Mouse (Mus musculus): ENCODE measurements around the gene Ncoa5. TPM values are rescaled to one million over a fixed set of nuclear protein-coding genes. Genes with fewer than 3 reads are reported as not detected.

The Ncoa5 gene
- polyA plus RNA-seq, 1 experiment from 2014 or later = 137 TPM

GRCm38 (mm10) chr2:165006813-165007212 is 27.9 kb downstream of the Ncoa5 start:
- 95% methylated on average over 4 of the region's 4 CpGs for WGBS
- H3K9ac ChIP-seq (replicated peaks) = no peak overlapping the region
- H3K36me3 ChIP-seq = peaks cover 100% of the 10 kb centered on the region
- no peaks in the 10 kb centered on the region for H3K9me3 ChIP-seq
- H3K27ac ChIP-seq = no peak overlapping the region
- no peaks in the 10 kb centered on the region for H3K4me1 ChIP-seq (replicated peaks)
- H3K27me3 ChIP-seq = no peaks in the 10 kb centered on the region
- H3K4me3 ChIP-seq (replicated peaks) = no peak overlapping the region
- H3K4me2 ChIP-seq (replicated peaks) = no peak overlapping the region
- ATAC-seq = no peak

DNA sequence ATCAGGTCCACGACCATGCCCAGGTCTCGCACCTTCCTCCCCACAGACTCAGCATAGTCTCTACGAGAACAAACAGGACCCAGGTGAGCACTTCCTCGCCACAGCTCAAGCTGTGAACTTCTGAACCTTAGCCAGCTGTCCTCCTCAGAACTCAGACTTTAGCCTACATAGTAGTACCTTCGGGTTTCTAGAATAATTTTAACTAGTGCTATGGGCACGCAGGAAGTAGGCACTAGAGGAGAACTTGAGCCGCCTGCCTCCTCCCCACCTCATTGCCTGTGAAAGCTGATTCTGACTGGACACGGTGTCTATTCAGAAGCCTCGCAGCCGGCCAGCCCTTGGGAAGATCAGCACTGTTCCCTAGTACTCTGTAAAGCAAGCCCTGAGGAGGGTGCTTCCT is 30.4 kb downstream of the Ncoa5 start:
- WGBS = 91% methylated on average over 10 of the region's 10 CpGs
- no peak overlapping the region for H3K4me3 ChIP-seq (replicated peaks)
- ATAC-seq = no peak
- H3K9me3 ChIP-seq = no peaks in the 10 kb centered on the region
- H3K27ac ChIP-seq = no peak overlapping the region
- H3K4me1 ChIP-seq (replicated peaks) = no peaks in the 10 kb centered on the region
- H3K4me2 ChIP-seq (replicated peaks) = no peak overlapping the region
- H3K36me3 ChIP-seq = peaks cover 100% of the 10 kb centered on the region
- peaks cover 4% of the 10 kb centered on the region; the same call in 1 of the 2 replicates for H3K27me3 ChIP-seq
- no peak overlapping the region for H3K9ac ChIP-seq (replicated peaks)

GRCm38 (mm10) chr2:165003108-165003507 is 31.6 kb downstream of the Ncoa5 start:
- Histone ChIP-seq H3K4me2 (replicated peaks) (no peak overlapping the region), H3K36me3 (peaks cover 99% of the 10 kb centered on the region), H3K4me3 (replicated peaks) (no peak overlapping the region), H3K4me1 (replicated peaks) (peaks cover 9% of the 10 kb centered on the region), H3K9ac (replicated peaks) (no peak overlapping the region), H3K9me3 (no peaks in the 10 kb centered on the region), H3K27me3 (peaks cover 15% of the 10 kb centered on the region), H3K27ac (no peak overlapping the region)
- ATAC-seq = no peak
- 73% methylated on average over 3 of the region's 3 CpGs for WGBS

GRCm38 (mm10) chr2:165001958-165002357 is 32.7 kb downstream of the Ncoa5 start:
- ATAC-seq = no peak
- H3K4me3 ChIP-seq (replicated peaks) = no peak overlapping the region
- WGBS = 93% methylated on average over 13 of the region's 13 CpGs
- peaks cover 93% of the 10 kb centered on the region for H3K36me3 ChIP-seq
- peaks cover 20% of the 10 kb centered on the region for H3K4me1 ChIP-seq (replicated peaks)
- H3K4me2 ChIP-seq (replicated peaks) = no peak overlapping the region
- peaks cover 26% of the 10 kb centered on the region for H3K27me3 ChIP-seq
- H3K27ac ChIP-seq = no peak overlapping the region
- no peaks in the 10 kb centered on the region for H3K9me3 ChIP-seq
- no peak overlapping the region for H3K9ac ChIP-seq (replicated peaks)

DNA sequence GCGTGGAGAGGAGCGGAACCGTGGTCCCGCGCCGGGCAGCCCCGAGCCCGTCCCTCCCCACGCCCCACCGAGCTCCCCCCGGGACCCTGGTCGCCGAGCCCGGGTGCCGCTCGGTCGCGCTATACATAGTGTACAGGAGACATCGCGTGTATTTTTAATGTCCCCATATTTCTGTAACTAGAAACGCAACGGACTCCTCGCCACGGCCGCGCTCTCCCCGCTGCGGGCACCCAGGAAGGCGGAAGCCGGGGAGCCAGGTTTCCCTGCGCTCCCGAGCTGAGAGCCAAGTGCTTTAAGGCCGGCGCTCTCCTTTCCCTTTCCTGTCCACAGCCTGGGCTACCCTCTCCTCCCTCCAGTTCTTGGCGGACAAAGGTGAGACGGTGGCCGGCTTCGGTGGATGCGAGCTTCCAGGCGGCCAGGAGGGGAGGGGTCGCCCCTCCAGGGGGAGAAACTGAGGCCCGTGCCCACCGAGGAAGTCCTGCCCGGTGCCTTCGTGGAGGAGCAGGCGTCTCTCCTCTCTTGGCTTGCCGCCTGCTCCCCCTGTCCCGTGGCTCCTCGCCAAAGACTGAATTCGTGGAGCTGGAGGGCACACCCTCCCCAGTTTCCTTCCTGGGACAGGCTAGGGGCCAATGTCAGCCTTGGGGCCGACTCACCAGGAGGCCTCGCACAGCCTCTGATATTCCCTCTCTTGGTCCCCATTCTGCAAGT is 36.8 kb downstream of the Ncoa5 start:
- Histone ChIP-seq H3K4me1 (replicated peaks) (peaks cover 24% of the 10 kb centered on the region), H3K36me3 (peaks cover 61% of the 10 kb centered on the region), H3K4me3 (replicated peaks) (peak overlapping the region; percentile 29), H3K4me2 (replicated peaks) (peak overlapping the region; percentile 50), H3K9me3 (no peaks in the 10 kb centered on the region), H3K27ac (no peak overlapping the region), H3K27me3 (peaks cover 37% of the 10 kb centered on the region), H3K9ac (replicated peaks) (peak overlapping the region; percentile 59)
- 2% methylated on average over 50 of the region's 52 CpGs for WGBS
- ATAC-seq = no peak

DNA sequence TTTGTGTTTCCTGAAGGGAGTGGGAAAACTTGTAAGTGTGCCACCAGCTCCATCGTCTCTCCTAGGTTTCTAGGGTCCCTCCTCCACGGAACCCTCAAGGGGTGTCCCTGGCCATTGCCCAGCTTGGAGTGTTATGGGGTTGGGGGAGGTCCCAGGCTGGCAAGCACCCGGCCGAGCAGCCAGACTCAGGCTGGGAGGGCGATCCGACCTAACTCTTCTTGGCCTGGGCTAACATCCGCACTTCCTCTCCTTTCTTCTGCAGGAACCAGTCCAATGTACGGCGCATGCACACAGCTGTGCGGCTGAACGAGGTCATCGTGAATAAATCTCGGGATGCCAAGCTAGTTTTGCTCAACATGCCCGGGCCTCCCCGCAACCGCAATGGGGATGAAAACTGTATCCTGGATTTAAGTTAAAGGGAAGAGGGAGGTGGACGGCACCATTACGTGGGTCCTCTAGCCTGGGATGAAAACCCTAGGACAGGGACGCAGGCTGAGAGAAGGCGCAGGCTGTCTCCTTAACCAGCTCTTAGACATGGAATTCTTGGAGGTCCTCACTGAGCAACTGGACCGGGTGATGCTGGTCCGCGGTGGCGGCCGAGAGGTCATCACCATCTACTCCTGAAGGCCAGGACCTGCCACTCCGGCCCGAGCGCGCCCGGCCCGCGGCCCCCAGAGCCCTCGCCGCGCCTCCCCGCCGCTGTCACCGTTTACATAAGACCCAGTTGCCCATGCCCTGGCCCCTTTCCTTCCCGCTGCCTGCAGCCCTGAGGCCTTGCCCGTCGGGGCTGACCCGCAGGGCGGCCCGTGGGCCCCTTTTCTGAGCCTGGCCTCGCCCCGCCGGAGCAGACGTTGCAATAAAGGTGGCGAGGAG is 37.6 kb downstream of the Ncoa5 start:
- 12% methylated on average over 49 of the region's 49 CpGs for WGBS
- Histone ChIP-seq H3K9ac (replicated peaks) (peak overlapping the region; percentile 59), H3K4me2 (replicated peaks) (peak overlapping the region; percentile 50), H3K27ac (no peak overlapping the region), H3K27me3 (peaks cover 37% of the 10 kb centered on the region), H3K9me3 (no peaks in the 10 kb centered on the region), H3K4me1 (replicated peaks) (peaks cover 24% of the 10 kb centered on the region), H3K4me3 (replicated peaks) (peak overlapping the region; percentile 29), H3K36me3 (peaks cover 53% of the 10 kb centered on the region)
- no peak for ATAC-seq

DNA sequence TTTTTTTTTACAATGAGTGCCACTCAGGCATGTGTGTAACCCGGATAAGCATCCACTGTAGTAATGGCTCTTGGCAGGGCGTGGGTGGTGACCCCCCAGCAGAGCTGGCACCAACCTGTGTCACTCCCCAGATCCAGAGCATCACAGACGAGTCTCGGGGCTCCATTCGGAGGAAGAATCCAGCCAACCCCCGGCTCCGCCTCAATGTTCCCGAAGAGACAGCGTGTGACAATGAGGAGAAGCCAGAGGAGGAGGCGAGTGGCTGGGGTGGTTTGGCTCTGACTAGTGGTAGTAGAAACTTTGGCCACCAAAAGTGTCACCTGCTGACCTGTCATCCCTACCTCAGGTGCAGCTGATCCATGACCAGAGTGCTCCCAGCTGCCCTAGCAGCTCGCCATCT is 38.7 kb downstream of the Ncoa5 start:
- Histone ChIP-seq H3K9me3 (no peaks in the 10 kb centered on the region), H3K36me3 (peaks cover 42% of the 10 kb centered on the region)
- WGBS = 59% methylated on average over 10 of the region's 11 CpGs

GRCm38 (mm10) chr2:164994659-164995428 is 39.8 kb downstream of the Ncoa5 start:
- ATAC-seq = no peak
- WGBS = 57% methylated on average over 21 of the region's 21 CpGs
- H3K9ac ChIP-seq (replicated peaks) = no peak overlapping the region
- no peak overlapping the region for H3K4me3 ChIP-seq (replicated peaks)
- H3K4me1 ChIP-seq (replicated peaks) = peaks cover 26% of the 10 kb centered on the region
- H3K9me3 ChIP-seq = no peaks in the 10 kb centered on the region
- H3K36me3 ChIP-seq = peaks cover 34% of the 10 kb centered on the region
- H3K27ac ChIP-seq = no peak overlapping the region
- H3K27me3 ChIP-seq = peaks cover 37% of the 10 kb centered on the region
- no peak overlapping the region for H3K4me2 ChIP-seq (replicated peaks)

More for the DNA sequence above, 38.7 kb downstream of the Ncoa5 start:
- Histone ChIP-seq H3K9ac (replicated peaks) (no peak overlapping the region), H3K4me3 (replicated peaks) (no peak overlapping the region), H3K27me3 (peaks cover 37% of the 10 kb centered on the region), H3K4me1 (replicated peaks) (peaks cover 26% of the 10 kb centered on the region), H3K27ac (no peak overlapping the region), H3K4me2 (replicated peaks) (no peak overlapping the region)
- no peak for ATAC-seq

- H3K4me3 ChIP-seq (replicated peaks) = no peak overlapping the region
- H3K9me3 ChIP-seq = no peaks in the 10 kb centered on the region
- H3K27ac ChIP-seq = no peak overlapping the region
- ATAC-seq = no peak
- H3K4me1 ChIP-seq (replicated peaks) = peaks cover 26% of the 10 kb centered on the region
- H3K4me2 ChIP-seq (replicated peaks) = no peak overlapping the region
- H3K27me3 ChIP-seq = peaks cover 32% of the 10 kb centered on the region
- 89% methylated on average over 11 of the region's 11 CpGs for WGBS
- H3K9ac ChIP-seq (replicated peaks) = no peak overlapping the region
- H3K36me3 ChIP-seq = peaks cover 27% of the 10 kb centered on the region
Observed at GRCm38 (mm10) chr2:164994156-164994555, 40.5 kb downstream of the Ncoa5 start.

GRCm38 (mm10) chr2:164991808-164992207 is 42.9 kb downstream of the Ncoa5 start:
- Histone ChIP-seq H3K27ac (no peak overlapping the region), H3K4me2 (replicated peaks) (no peak overlapping the region), H3K9ac (replicated peaks) (no peak overlapping the region), H3K27me3 (peaks cover 9% of the 10 kb centered on the region), H3K9me3 (no peaks in the 10 kb centered on the region), H3K4me1 (replicated peaks) (peaks cover 6% of the 10 kb centered on the region; the same call in 1 of the 2 replicates), H3K4me3 (replicated peaks) (no peak overlapping the region), H3K36me3 (0 out of 2 replicates have a peak, but pooled peaks cover 17% of the 10 kb centered on the region)
- 54% methylated on average over 10 of the region's 10 CpGs for WGBS
- ATAC-seq = no peak

GRCm38 (mm10) chr2:164991111-164991510 is 43.6 kb downstream of the Ncoa5 start:
- Histone ChIP-seq H3K36me3 (0 out of 2 replicates have a peak, but pooled peaks cover 23% of the 10 kb centered on the region), H3K4me1 (replicated peaks) (0 out of 2 replicates have a peak, but pooled peaks cover 6% of the 10 kb centered on the region), H3K4me2 (replicated peaks) (no peak overlapping the region), H3K9ac (replicated peaks) (no peak overlapping the region), H3K27ac (no peak overlapping the region), H3K9me3 (no peaks in the 10 kb centered on the region), H3K27me3 (peaks cover 2% of the 10 kb centered on the region), H3K4me3 (replicated peaks) (no peak overlapping the region)
- 77% methylated on average over 3 of the region's 3 CpGs for WGBS
- no peak for ATAC-seq

Data from midbrain, embryonic 13.5 days (tissue).